Mouse (Mus musculus) megakaryocyte progenitor cell, adult 5-6 weeks (primary cell): Measurements from ENCODE around the gene Ppfia3. TPM values are rescaled to one million over a fixed set of nuclear protein-coding genes. Genes with fewer than 3 reads are reported as not detected.
"Not testable (repeated sequence)": the region's sequence is repeated elsewhere in the genome, so short reads cannot be mapped to it uniquely, and the experiment has no call there.

Experiments
- ATAC-seq: replicated peaks from 2 replicates; pipeline ENCODE4 v1.8.0; 2016; ENCODE audit warnings: mild to moderate bottlenecking, moderate TSS enrichment, inconsistent platforms; ENCODE audit not compliant: poor library complexity
- total RNA-seq, 2 experiments: library from RNA; stranded (forward) in 1 of 2; stranded (reverse) in 1 of 2; fragments of 157-497, 149-512 nt in 1 of 2; fragments of 200-1000 nt in 1 of 2; gene quantifications; 2 replicates each; pipeline versions ENCODE4 v1.2.3 to v1.2.4; 2015 to 2017

The Ppfia3 gene
- total RNA-seq (2015) (not detected in 2 replicates), total RNA-seq (2017) (not detected in 2 replicates)

- no peak for ATAC-seq
These were observed at the start of gene Ppfia3 for GRCm38 (mm10) chr7:45366652-45367019. Gene Ppfia3, minus strand, starts transcription at chr7:45367019.

- no peak for ATAC-seq
These were observed 48.8 kb upstream of the Ppfia3 start for GRCm38 (mm10) chr7:45415636-45416035.

GRCm38 (mm10) chr7:45414740-45415224 lies 48.0 kb upstream of the Ppfia3 start:
- ATAC-seq = no peak

- ATAC-seq = no peak
These were observed 47.3 kb upstream of the Ppfia3 start for GRCm38 (mm10) chr7:45413864-45414739.

- no peak for ATAC-seq
These were observed 46.5 kb upstream of the Ppfia3 start, which contains the start of gene Ntf5 for GRCm38 (mm10) chr7:45413113-45413863. Gene Ntf5, plus strand, starts transcription at chr7:45413695.

GRCm38 (mm10) chr7:45412421-45412820 lies 45.6 kb upstream of the Ppfia3 start:
- no peak for ATAC-seq

- ATAC-seq = no peak
These were observed 42.8 kb upstream of the Ppfia3 start for GRCm38 (mm10) chr7:45409497-45410163.

GRCm38 (mm10) chr7:45408949-45409348 lies 42.1 kb upstream of the Ppfia3 start:
- no peak for ATAC-seq

GRCm38 (mm10) chr7:45408351-45408750 lies 41.5 kb upstream of the Ppfia3 start:
- no peak for ATAC-seq

- no peak for ATAC-seq
These were observed 41.0 kb upstream of the Ppfia3 start for GRCm38 (mm10) chr7:45407836-45408235.

GRCm38 (mm10) chr7:45406157-45407156 lies 39.6 kb upstream of the Ppfia3 start:
- ATAC-seq = no peak

- peak; percentile 86 for ATAC-seq
These were observed 38.6 kb upstream of the Ppfia3 start, which contains the start of gene Kcna7 for GRCm38 (mm10) chr7:45405091-45406075. Gene Kcna7, plus strand, starts transcription at chr7:45405653.

GRCm38 (mm10) chr7:45403532-45404261 lies 36.9 kb upstream of the Ppfia3 start:
- ATAC-seq = peak; percentile 74

- ATAC-seq = no peak
These were observed 34.8 kb upstream of the Ppfia3 start for GRCm38 (mm10) chr7:45401521-45402085.

- ATAC-seq = no peak
These were observed 30.0 kb upstream of the Ppfia3 start for GRCm38 (mm10) chr7:45396787-45397186.

- ATAC-seq = not testable (repeated sequence)
These were observed 29.5 kb upstream of the Ppfia3 start for GRCm38 (mm10) chr7:45396337-45396775.

GRCm38 (mm10) chr7:45395578-45396336 lies 28.9 kb upstream of the Ppfia3 start, which contains the start of gene Snrnp70:
Gene Snrnp70, minus strand, starts transcription at chr7:45395742.
- peak; percentile 92 for ATAC-seq
